Mouse (Mus musculus) brain, embryonic 14.5 days (tissue): ENCODE measurements around the gene 4930544D05Rik. TPM values are rescaled to one million over a fixed set of nuclear protein-coding genes. Genes with fewer than 3 reads are reported as not detected.

Experiments
- DNase-seq: peaks from one replicate; pipeline ENCODE4 v3.0.0-alpha.2; 2011; ENCODE audit warnings: low read depth
- CTCF ChIP-seq: fragments of 200-500 bp; IDR thresholded peaks from 2 replicates; pipeline ENCODE4 v1.5.1; 2012; ENCODE audit warnings: inconsistent platforms, mild to moderate bottlenecking, moderate library complexity, borderline replicate concordance; ENCODE audit not compliant: insufficient read depth, insufficient read length; ENCODE audit errors: extremely low read depth
- POLR2A ChIP-seq: fragments of 200-500 bp; IDR thresholded peaks from 2 replicates; pipeline ENCODE4 v1.6.1; 2012; ENCODE audit warnings: mild to moderate bottlenecking, inconsistent platforms, borderline replicate concordance; ENCODE audit not compliant: poor library complexity, insufficient read depth, insufficient read length, severe bottlenecking; ENCODE audit errors: extremely low read depth
- polyA plus RNA-seq: library from polyadenylated mRNA; depleted of rRNA; stranded (reverse); fragments of >200 nt; gene quantifications from 2 replicates; pipeline ENCODE4 v1.2.3, GENCODE M21; 2012

4930544D05Rik gene
- polyA plus RNA-seq, 1 experiment = not detected

- DNase-seq = peak; percentile 52
- TF ChIP-seq CTCF = peak; percentile 40; the same call in 1 of the 2 replicates
- no peak for TF ChIP-seq POLR2A
Observed at GRCm38 (mm10) chr11:70629557-70629956, 13.9 kb downstream of the 4930544D05Rik start.

DNA sequence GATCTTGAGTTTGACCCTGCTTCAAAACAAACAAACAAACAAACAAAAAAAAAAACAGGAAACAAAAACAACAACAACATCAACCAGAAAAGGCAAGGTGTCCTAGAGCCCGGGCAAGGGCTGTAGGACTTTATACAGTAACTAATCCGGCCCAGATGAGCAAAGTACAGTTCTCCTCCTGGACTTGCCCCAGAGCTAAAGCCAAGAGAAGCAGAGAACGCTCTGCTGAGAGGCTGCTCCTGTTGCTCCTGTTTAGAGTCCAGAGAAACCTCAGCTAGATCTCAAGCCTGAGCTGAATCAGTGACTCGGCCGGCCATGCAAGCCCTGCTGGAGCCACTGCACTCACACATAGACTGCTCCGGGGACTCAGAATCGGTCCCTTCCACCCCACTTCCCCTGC, 14.5 kb downstream of the 4930544D05Rik start:
- DNase-seq = no peak

GRCm38 (mm10) chr11:70635601-70636000, 20.0 kb downstream of the 4930544D05Rik start:
- no peak for DNase-seq
- TF ChIP-seq POLR2A = no peak
- no peak for TF ChIP-seq CTCF

More for the DNA sequence above, 14.5 kb downstream of the 4930544D05Rik start:
- TF ChIP-seq CTCF = no peak
- no peak for TF ChIP-seq POLR2A

GRCm38 (mm10) chr11:70637764-70638163, 22.1 kb downstream of the 4930544D05Rik start:
- TF ChIP-seq CTCF = no peak
- TF ChIP-seq POLR2A = no peak

DNA sequence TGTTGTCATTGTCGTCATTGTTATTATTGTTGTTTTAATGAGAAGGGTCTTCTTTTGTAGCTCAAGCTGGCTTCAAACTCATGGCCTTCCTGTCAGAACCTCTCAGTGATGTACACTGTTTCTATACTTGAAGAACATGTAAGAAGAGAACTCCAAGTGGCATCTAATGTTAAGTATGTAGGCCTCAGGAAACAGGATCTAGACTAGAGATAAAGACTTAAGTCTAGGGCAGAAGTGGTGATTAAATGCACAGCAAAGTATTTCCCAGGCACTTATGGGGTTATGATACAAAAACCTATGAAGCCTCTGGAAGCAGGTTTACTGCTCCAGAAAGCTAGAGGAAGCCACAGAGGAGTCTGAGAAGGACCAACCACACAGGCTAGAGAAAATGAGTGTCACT, 22.6 kb downstream of the 4930544D05Rik start:
- no peak for DNase-seq
- TF ChIP-seq POLR2A (no peak), CTCF (no peak)

More at GRCm38 (mm10) chr11:70637764-70638163, 22.1 kb downstream of the 4930544D05Rik start:
- no peak for DNase-seq

DNA sequence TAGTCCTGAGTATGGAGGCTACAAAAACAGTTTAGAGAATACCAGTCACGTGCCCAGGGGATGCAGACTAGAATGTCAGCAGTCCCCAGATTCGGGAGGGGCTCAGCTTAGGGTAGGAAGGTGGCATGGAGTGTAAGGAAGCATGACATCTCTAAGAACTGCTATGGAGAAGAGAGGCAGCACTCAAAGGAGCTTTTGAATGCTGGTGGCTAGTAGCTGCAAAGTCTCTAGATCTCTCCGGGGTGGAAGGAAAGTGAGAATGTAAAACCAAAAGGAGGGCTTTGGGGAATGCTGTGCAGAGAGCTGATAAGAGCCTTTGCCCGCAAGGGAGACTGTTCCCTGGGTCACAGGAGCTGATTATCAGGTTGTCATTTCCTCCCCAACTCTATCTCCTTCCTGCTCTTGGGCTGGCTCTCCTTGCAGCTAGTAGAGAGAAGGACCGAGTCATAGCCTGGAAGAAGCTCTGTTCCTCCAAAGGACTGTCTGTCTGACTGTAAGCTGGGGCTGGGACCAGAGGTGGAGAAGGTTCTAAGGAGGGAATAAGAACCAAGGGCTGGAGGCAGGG, 23.1 kb downstream of the 4930544D05Rik start, which contains the start of gene Gp1ba:
TSS of gene Gp1ba (plus strand) at position 409 of the 565 bp plus-strand sequence.
- no peak for TF ChIP-seq POLR2A
- TF ChIP-seq CTCF = no peak
- no peak for DNase-seq

- DNase-seq = no peak
- TF ChIP-seq POLR2A (no peak), CTCF (no peak)
Observed at GRCm38 (mm10) chr11:70639976-70640375, 24.3 kb downstream of the 4930544D05Rik start.

DNA sequence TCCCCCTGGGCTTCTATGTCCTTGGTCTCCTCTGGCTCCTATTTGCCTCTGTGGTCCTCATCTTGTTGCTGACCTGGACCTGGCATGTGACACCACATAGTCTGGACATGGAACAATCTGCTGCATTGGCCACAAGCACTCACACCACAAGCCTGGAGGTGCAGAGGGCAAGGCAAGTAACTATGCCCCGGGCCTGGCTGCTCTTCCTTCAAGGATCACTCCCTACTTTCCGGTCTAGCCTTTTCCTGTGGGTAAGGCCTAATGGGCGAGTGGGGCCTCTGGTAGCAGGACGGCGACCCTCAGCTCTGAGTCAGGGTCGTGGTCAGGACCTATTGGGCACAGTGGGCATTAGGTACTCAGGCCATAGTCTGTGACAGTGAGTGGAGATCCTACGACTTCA, 25.6 kb downstream of the 4930544D05Rik start:
- TF ChIP-seq CTCF (no peak), POLR2A (no peak)
- DNase-seq = no peak

DNA sequence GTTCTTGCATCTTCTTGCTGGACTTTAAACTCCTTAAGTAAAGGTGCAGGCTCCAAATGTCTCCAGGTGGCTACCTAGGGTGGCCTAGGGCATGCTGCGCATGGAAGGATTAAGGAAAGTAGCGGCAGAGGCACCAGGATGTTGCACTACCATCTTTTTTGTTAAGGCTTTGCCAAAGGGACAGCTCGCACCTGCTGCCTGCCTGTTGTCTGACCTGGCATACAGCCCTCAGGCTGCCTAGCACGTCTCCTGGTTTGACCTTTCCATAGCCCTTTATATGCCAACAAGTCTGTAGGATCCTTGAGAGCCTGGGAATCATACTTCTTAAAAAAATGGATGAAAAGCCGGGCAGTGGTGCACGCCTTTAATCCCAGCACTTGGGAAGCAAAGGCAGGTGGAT, 27.4 kb downstream of the 4930544D05Rik start:
- TF ChIP-seq POLR2A (no peak), CTCF (no peak)
- DNase-seq = no peak

DNA sequence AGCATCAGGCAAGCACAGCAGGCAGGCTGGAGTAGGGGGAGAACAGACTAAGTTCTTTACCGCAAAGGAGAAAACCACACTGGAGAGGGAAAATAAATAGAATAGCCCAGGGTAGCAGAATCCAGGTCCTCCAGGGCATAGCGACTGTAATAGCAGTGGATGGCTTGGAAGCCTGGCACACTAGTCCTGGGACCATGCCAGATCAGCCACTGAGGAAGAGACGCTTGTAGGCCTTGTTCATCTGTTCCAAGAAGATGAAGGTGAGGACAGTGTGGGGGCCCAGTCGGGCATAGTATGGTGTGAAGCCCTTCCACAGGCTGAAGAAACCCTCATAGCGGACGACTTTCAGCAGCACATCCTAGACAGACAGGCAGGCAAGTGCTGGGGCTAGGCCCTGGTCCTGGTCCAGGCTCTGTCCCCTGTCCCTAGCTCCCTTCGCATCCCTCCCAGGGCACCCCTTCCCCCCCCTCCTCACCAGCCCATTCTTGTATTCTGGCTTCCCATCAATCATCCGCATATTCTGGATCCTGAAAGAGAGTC, 29.0 kb downstream of the 4930544D05Rik start:
- DNase-seq = no peak
- no peak for TF ChIP-seq CTCF
- TF ChIP-seq POLR2A = no peak

DNA sequence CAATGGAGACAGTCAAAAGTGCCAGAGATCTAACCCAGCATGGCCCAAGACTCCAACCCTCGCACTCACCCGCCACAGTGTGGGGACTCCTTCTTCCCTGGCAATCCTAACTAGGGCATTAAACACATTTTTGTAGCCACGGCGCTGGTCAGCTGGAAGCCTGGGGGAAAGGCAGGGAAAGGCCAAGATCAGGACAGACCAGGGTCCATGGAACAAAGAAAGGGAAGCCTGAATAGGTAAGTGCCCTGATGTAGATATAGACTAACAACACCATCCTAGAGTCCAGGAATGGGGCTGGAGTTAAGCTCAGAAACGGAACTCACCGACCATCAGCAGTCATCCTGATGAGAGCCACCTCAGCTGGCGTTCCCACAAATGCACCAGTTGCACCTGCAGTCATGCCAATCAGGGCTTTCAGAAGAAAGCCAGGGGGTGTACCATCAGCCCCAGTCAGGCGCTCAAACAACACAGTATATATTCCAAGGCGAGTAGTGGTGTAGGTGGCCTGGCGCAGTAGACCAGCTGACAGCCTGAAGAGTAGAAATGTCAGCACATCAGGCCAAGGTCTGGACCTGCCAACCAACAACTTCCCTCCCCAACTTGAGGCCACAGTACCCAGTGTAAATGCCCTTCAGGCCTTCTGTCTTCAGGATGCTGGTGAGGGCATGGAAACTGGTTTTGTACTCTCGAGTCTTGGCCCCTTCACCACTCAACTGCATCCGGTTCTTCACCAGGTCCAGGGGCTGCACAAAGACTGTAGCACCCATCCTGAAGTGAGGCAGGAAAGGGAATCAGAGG, 30.0 kb downstream of the 4930544D05Rik start:
- DNase-seq = no peak
- TF ChIP-seq POLR2A (no peak), CTCF (no peak)
